Mouse (Mus musculus): ENCODE results near the gene Prkcd. TPM values are rescaled to one million over a fixed set of nuclear protein-coding genes. Genes with fewer than 3 reads are reported as not detected.
A peak's percentile ranks its signal among the peaks of the same experiment; 100 is the strongest.

The Prkcd gene
- total RNA-seq, 2 experiments from 2014 or later = 9.8 to 15.4 TPM

DNA sequence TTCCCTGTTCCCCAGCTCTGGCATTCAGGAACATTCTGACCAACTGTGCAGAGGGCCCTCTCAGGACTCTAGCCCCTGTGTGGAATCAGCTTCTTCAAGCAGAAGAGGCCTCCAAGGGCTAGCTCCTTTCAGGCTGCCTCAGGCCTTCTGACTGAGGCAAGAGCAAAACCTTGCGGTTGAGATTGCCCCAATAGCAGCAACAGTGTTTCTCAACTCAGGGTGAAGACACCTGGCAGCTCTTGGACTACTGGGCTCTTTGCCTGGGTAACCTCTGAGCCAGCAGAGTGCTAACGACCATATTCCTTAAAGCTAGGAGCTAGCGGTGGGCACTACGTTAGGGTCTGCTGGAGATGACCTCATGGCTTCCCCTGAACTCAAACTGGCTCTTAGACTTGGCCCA lies 72.8 kb downstream of the Prkcd start:
- DNase-seq (ENCODE audit: low spot score in 2 of 2) = no peak
- intact Hi-C loops (cut with DNase I) = no loop called here

DNA sequence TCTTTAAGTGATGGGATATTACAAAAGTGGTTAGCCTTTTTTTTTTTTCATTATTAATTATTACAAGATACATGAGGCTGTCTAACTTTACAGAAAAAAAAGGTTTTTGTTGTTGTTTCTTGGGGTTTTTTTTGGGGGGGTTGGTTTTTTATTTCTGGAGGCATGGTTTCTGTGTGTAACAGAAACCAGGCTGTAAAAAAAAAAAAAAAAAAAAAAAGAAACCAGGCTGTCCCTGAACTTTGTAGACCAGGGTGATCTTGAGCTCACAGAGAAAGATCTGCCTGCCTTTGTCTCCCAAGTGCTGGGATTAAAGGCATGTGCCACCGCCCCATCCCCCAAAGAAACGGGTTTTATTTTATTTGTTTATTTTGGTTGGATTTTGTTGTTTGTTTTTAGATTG lies 74.0 kb downstream of the Prkcd start:
- DNase-seq (ENCODE audit: low spot score in 2 of 2) = no peak
- intact Hi-C loops (cut with DNase I) = no loop called here

DNA sequence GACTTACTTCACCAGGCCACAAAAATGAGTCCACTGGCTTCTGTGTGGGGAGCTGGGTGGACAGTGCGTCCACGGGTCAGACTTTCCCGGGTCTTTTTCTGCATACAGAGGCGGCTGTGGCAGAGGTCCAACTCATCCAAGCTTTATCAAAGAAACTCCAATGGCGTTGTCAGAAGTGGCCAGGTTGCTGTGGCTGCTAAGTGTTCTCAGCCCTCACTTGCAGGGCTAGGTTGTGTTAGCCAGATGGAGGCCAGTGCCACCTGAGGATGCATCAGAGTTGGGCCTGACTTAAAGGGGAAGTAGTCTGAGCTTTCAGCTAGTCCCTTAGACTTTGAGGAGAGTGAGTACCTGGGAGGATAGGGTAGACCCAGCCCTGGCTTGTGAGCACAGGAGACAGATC lies 74.5 kb downstream of the Prkcd start:
- intact Hi-C loops (cut with DNase I) = no loop called here
- DNase-seq (ENCODE audit: low spot score in 2 of 2) = no peak

DNA sequence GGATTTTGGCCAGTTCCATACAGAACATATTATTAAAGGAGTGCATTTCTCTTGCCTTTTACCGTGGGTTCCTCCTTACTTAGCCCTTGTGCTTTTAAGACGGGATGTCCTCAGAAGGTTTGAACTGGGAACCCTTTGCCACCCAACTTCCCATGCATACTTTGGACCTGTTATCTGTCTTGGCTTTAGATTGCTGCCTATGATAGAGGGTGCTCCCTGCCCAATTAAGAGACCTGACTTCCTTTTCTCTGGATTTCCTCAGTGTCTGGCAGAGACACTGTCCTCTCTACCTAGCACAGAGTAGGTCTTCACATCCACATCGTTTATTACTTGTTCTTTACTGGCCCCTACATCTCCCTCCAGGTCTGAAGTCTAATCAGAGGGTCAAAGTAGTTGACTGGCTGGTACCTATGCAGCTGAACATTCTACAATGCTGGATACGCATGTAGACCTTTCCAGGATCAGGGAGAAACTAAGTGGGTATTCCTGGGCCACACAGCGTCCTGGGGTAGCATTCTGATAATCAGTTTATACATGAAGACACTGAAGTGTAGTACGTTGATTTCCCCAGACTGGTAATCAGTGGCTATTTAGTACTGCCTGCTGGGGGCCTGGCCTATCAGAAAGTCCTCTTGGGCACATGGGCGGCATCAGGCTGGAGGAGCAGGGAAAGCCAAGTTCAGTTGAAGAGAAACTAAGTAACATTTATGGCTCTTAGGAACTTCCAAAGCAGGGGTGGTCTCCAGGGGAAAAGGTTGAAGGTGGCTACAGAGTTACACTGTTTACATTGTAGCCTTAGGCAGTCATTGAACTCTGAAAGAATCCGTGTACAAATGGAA lies 75.6 kb downstream of the Prkcd start:
- DNase-seq (ENCODE audit: low spot score in 2 of 2) = no peak
- intact Hi-C loops (cut with DNase I) = no loop called here

DNA sequence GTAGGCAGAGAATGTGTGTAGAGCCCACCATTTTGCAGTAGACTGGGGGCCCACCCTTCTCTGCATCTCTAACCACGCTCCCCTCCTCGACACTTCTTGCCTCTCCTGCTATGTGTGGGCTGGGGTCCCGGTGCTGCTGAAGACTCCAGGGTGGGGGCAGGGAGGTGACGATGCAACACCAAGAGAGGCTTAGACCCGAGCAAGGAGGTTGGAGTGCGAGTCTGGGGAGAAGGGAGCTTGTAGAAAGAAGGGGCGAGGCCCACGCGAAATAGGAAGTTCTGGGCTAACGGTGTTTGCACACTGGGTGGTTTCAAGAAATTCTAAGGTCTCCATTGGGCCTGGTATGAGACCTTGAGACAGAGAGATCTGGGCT lies 76.2 kb downstream of the Prkcd start:
- intact Hi-C loops (cut with DNase I) = loop anchor here (1.0 kb wide), 1 partner anchor 70 kb away; the partner anchor contains the start of gene Dcp1a
- DNase-seq (ENCODE audit: low spot score in 2 of 2) = peak in 1 of 2 experiments; percentile 21

DNA sequence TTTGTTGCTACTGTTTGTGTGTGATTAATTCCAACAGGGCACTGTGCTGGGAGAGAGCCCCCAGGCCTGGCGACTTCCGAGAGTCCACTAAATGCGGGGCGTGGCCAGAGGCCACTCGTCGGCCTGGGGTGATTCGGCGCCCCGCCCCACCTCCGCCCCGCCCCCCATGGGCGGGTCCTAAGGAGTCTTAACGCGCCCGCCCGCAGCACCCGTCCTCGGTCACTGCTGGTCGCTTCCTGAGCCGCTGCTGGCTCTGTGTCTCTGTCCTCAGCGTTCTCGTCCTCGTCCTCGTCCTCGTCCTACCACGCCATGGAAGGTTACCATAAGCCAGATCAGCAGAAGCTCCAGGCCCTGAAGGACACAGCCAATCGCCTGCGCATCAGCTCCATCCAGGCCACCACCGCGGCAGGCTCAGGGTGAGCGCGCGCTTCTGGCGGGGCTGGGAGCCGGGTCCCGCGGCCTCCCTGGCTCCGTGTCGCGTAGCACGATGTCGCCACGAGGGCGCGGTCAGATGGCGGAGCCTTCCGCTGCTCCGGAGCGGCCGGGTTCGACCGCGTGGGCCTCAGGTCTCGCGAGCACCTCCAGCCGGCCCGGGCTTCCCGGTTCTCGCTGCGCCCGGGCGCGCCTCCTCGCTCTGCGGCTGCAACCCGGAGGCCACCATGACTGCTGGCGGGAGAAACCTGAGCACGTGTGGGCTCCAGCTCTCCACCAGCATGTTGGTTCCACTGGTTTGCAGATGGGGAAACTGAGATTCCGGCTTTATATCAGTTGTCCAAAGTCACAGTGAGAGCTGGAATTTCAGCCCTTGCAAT lies 76.8 kb downstream of the Prkcd start:
- intact Hi-C loops (cut with DNase I) = loop anchor here (1.0 kb wide), 1 partner anchor 70 kb away; the partner anchor contains the start of gene Dcp1a
- peak; percentile 87 to 89 for DNase-seq (ENCODE audit: low spot score in 2 of 2)

DNA sequence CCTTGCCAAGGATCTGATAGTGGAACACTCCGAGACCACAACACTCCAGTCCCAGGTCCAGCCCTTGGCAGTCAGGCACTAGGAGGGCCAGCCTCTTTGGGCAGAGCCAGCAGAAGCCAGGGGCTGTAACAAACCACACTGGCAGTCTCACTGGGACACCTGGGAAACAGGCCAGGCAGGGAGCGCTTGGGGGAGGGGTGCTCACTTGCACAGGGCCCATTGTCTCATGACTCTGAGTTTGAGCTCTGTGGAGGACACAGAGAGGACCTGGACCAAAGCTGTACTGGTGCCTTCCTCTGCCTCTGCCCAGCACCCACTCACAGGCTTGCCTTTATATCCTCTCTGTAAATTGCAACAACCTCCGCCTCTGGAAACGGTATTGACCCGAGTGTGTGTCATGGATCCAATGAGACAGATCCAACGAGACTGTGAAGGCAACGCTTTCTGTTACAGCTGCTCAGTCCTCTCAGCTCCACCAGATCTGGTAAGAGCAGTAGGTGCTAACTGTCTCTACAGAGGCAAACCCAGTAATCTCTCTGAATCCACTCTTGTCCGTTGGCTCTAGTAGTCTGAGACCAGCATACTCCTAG lies 77.8 kb downstream of the Prkcd start, which contains the start of gene Tkt:
TSS of gene Tkt (plus strand) at position 229 of the 590 bp plus-strand sequence.
- peak; percentile 61 to 67 for DNase-seq (ENCODE audit: low spot score in 2 of 2)
- intact Hi-C loops (cut with DNase I) = no loop called here

Small RNA genes lying within 50 kb of the gene (microRNA-seq; reads per million reads assigned to microRNA genes)
- gene Mir3076 = 6.3 reads per million, percentile 22 among the genes with 10 or more reads in this experiment

Other genes starting within 250 kb of the Prkcd start
- gene Dcp1a, start 146.7 kb downstream of the Prkcd start, total RNA-seq (2021) = 10 to 100 TPM; 18.0 to 20.8 TPM
- 10 to 100 TPM; 42.7 to 62.0 TPM for gene Cacna1d, start 134.8 kb downstream of the Prkcd start, total RNA-seq (2021)
- 100 to 1,000 TPM; 160 to 179 TPM for gene Tkt, start 77.9 kb downstream of the Prkcd start, total RNA-seq (2021)
- 10 to 100 TPM; 12.6 to 12.9 TPM for gene Rft1, start 28.1 kb upstream of the Prkcd start, total RNA-seq (2021)
- gene Sfmbt1, start 88.6 kb upstream of the Prkcd start, total RNA-seq (2021) = 10 to 100 TPM; 33.3 to 35.2 TPM
- gene Tmem110, start 199.4 kb upstream of the Prkcd start, total RNA-seq (2021) = 10 to 100 TPM; 23.4 to 24.2 TPM